Mouse (Mus musculus) megakaryocyte progenitor cell, adult 5-6 weeks (primary cell): ENCODE measurements around the gene Gm28036. TPM values are rescaled to one million over a fixed set of nuclear protein-coding genes. Genes with fewer than 3 reads are reported as not detected.
"Not testable (repeated sequence)": the region's sequence is repeated elsewhere in the genome, so short reads cannot be mapped to it uniquely, and the experiment has no call there.

ENCODE experiments used
- ATAC-seq: replicated peaks from 2 replicates; pipeline ENCODE4 v1.8.0; 2016; ENCODE audit warnings: mild to moderate bottlenecking, moderate TSS enrichment, inconsistent platforms; ENCODE audit not compliant: poor library complexity
- total RNA-seq, 2 experiments: library from RNA; stranded (forward) in 1 of 2; stranded (reverse) in 1 of 2; fragments of 157-497, 149-512 nt in 1 of 2; fragments of 200-1000 nt in 1 of 2; gene quantifications; 2 replicates each; pipeline versions ENCODE4 v1.2.3 to v1.2.4; 2015 to 2017

The Gm28036 gene
- total RNA-seq (2015) (1.6 and 6.4 TPM in 2 replicates), total RNA-seq (2017) (23.1 and 25.5 TPM in 2 replicates)

DNA sequence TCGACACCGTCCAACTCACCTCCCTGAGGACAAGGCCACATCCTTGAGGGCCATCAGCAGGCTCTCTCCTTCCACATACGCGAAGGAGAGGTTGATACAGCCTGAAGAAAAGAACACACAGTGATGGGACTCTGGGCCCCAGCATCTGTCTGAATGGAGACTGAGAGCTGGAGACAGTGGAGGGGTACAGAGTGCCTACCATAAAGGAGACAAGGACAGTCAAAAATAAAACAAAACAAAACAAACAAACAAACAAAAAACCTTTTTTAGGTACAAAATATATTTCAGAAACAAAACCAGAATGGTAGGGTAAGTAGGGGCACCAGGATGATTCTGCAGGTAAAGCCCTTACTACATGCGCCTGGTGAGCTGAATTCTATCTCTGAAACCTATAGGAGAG lies at the start of gene Gm28036:
TSS of gene Gm28036 (minus strand) at position 101 of the 400 bp plus-strand sequence.
- ATAC-seq: no peak

GRCm38 (mm10) chr2:156166557-156166956 lies 39.7 kb upstream of the Gm28036 start:
- ATAC-seq: no peak

DNA sequence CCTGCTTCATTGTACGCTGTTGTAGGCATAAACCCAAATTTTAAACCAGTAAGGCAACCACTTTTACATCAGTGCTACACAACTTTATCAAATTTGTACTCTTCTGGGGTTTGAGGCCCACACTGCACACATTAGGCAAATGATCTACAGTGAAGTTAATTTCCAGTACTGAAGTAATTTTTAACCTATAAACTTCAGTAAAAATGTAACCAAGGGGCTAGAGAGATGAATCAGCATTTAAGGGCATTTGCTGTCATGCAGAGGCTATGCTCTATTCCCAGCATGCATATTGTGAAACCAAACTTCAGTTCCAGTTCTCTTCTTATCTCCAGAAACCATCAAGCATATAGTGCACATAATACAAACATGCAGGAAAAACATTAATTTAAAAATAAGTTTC lies 38.6 kb upstream of the Gm28036 start:
- ATAC-seq: no peak

DNA sequence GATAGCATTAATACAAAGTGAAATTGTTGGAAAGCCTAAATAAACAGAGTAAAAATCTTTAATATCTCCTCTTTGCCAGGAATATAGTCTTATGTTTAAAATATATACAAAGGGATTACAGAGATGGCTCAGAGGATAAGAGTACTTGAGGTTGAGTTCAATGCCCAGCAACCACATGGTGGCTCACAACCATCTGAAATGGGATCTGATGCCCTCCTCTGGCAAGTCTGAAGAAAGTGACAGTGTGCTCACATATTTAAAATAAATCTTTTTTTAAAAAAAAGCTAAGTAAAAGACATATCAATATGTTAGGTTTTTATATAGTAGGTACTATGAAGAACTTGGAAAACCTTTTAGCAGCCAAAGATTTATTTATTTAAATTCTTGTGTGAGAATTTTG lies 24.6 kb upstream of the Gm28036 start:
- no peak for ATAC-seq

GRCm38 (mm10) chr2:156147316-156147915 lies 20.5 kb upstream of the Gm28036 start:
- no peak for ATAC-seq

DNA sequence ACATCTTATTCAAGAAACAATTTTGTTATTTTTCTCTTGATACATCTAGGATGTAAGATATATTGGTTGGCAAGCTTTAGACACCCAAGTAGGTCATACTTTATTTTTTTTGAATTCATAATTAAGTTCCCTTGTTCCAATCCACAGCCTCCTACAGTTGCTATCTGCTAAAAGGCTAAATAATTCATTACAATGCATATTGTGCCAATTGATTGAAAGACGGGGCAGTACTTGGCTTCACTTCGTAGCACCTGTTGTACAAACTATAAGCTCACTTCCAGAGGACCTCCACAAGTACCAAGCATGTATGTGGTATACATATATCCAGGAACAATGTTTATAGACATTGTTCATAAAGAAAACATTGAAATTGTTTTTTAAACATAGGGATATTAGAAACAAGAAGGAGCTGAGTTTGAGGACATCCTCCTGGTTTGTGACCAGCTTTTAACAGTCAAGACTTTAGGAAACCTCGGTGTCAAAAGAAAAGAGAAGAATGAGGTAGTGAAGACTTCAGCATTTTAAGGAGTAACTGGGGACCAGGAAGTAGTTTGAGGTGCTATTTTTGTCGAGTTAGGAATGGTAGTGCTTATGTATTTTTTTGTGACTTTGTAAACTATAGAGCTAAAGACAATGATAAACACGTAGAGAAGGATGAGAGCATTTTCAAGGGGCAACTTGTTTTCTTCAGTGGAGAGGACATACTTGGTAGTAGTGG lies 19.5 kb upstream of the Gm28036 start:
- ATAC-seq: no peak

- ATAC-seq: no peak
These were observed 18.7 kb upstream of the Gm28036 start for GRCm38 (mm10) chr2:156145486-156146130.

DNA sequence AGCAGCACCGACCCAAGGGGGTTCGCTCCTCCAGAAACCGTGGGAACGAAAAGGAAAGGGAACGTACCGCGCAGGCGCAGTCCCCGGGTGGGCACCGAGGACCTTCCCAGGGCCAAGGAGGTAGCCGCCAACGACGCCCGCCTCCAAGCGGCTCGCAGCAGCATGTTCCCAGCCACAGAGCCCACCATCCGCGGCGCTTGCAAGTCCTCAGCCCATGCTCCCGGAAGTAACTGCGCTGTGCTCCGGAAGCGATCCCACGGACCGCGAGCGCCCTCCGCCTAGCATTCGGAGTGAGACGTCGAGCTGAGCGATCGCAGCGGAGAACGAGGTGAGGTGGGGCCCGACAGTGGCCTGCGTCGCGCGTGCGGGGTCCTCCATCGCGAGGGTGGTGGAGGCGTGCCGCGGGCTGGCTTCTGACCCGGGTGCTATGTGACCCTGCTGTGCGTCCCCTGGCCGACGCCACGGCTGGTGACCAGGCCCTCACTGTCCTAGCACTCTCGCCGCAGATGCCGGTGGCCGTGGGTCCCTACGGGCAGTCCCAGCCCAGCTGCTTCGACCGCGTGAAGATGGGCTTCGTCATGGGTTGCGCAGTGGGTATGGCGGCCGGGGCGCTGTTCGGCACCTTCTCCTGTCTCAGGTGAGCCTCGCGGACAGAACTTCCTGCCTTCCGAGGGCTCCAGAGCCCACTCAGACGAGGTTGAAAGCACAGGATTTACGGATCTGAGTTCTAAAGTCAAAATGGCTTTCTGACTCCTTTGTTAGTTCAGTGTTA lies 17.2 kb upstream of the Gm28036 start, which contains the start of the genes Romo1 and Nfs1:
TSS of gene Romo1 (plus strand) at position 87 of the 772 bp plus-strand sequence.
TSS of gene Nfs1 (minus strand) at position 234 of the 772 bp plus-strand sequence.
- ATAC-seq: peak; percentile 94

- peak; percentile 4; the same call in 1 of the 2 replicates for ATAC-seq
These were observed 16.5 kb upstream of the Gm28036 start for GRCm38 (mm10) chr2:156143367-156143766.

DNA sequence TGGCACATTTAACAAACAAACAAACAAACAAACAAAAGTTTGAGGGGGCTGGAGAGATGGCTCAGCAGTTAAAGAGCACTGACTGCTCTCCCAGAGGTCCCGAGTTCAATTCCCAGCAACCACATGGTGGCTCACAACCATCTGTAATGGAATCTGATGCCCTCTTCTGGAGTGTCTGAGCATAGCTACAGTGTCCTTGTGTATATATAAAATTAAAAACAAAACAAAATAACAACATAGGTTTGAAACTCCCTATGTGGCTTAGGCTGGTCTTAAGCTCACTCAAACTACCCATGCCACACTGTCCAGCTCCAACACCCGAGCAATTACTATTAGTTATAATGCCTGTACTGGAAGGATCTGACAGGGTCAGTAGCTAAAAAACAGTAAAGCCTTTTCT lies 15.9 kb upstream of the Gm28036 start:
- ATAC-seq: no peak

GRCm38 (mm10) chr2:156135695-156136094 lies 8.8 kb upstream of the Gm28036 start:
- ATAC-seq: peak; percentile 52; the same call in 1 of the 2 replicates

GRCm38 (mm10) chr2:156134161-156134560 lies 7.3 kb upstream of the Gm28036 start:
- ATAC-seq: no peak

DNA sequence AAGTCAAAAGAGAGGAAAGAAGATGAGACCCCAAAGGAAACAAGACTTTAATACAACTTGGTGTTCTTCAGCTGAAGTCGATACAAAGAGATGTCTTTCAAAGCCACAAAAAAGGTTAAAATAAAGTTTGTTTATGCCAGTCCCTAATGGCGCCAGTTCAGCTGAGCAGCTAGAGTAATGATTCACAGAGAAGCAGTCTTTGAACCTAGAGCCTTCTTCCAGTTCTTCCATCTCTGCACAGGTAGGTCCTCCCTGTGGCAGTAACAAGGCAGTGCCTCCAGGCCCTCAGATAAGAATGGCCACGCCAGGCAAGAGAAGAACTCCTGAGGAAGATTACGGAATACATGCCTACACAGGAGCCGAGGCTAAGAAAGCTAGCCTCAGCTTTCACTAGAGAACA lies 3.2 kb downstream of the Gm28036 start:
- ATAC-seq: no peak

- no peak for ATAC-seq
These were observed 7.3 kb downstream of the Gm28036 start for GRCm38 (mm10) chr2:156119566-156119965.

DNA sequence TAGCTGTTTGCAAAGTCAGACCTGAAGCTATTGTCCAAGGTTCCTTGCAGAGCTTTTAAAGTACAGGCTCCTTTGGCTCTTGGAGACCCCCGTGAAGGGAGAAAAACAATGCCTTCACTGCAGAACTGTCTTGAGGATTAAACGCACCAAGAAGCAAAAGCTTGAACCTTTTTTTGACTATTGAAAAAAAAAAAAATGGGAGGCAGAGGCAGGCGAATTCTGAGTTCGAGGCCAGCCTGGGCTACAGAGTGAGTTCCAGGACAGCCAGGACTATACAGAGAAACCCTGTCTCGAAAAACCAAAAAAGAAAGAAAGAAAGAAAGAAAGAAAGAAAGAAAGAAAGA lies 14.8 kb downstream of the Gm28036 start:
- ATAC-seq: not testable (repeated sequence)

DNA sequence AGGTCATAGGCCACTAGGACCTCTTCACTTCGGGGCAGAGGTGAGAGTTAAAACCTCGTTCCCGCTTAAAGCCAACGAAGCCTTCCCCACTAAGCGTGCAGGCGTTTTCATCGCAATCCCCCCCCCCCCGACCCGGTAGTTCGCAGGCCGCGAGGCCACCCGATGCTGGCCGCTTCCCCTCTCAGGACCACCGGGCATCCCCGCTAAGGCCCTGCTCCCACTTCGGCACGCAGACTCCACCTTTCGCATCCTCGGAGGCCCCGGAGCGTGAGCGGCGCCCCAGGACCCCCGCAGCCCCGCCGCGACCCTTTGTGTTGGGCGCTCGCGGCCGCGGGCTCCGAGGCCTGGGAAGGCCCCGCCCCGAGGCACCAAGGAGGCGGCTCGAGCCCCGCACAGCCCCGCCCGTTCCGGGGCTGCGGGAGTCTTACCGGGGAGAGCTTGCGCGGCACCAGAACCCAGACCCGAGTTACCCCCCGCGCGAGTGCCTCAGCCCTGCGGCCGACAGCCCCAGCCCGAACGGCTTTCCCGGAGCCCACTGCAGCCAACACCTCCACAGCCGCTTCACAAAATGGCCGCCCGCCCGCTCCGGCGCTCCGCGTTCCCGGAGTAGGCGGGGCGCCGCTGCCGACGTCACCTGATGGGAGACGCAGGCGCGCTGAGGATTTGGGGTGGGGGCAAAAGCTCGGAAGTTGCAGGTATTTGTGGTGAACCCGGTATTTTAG lies 15.4 kb downstream of the Gm28036 start, which contains the start of the genes Cpne1 and Rbm12:
TSS of gene Cpne1 (minus strand) at position 608 of the 722 bp plus-strand sequence.
TSS of gene Rbm12 (minus strand) at position 621 of the 722 bp plus-strand sequence.
- ATAC-seq: peak; percentile 85

- peak; percentile 41 for ATAC-seq
These were observed 16.1 kb downstream of the Gm28036 start for GRCm38 (mm10) chr2:156110627-156111357.

DNA sequence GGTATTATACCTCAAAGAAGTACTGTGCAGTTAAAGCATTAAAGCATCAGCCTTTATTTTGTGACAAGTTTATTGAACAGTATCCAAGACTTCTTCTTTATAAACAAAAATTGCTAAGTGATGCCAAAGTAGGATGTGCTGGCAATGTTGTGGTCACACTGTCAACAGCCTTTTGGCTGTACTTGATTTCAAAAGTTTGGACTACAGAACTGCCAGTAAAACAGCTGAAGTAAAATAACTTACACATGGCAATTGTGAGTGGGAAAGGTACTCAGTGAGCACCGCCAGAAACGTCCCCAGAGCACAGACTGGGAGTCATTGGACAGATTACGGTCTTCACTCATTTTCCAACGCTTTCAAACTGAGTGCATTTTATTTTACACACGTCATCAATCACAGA lies 35.0 kb downstream of the Gm28036 start:
- ATAC-seq: no peak

GRCm38 (mm10) chr2:156089799-156090198 lies 37.1 kb downstream of the Gm28036 start:
- no peak for ATAC-seq
